Mouse (Mus musculus): ENCODE measurements around the gene Col12a1.

The Col12a1 gene

GRCm38 (mm10) chr9:79605722-79606121 is 112.9 kb downstream of the Col12a1 start:
- DNase-seq (ENCODE audit: low spot score), result no peak

- no peak for DNase-seq (ENCODE audit: low spot score)
Observed at GRCm38 (mm10) chr9:79604546-79604945, 114.1 kb downstream of the Col12a1 start.

- no peak for DNase-seq (ENCODE audit: low spot score)
Observed at GRCm38 (mm10) chr9:79603448-79603847, 115.2 kb downstream of the Col12a1 start.

GRCm38 (mm10) chr9:79600237-79600570 is 118.4 kb downstream of the Col12a1 start:
- no peak for DNase-seq (ENCODE audit: low spot score)

- no peak for DNase-seq (ENCODE audit: low spot score)
Observed at GRCm38 (mm10) chr9:79599395-79600236, 119.0 kb downstream of the Col12a1 start.

- DNase-seq (ENCODE audit: low spot score), result no peak
Observed at GRCm38 (mm10) chr9:79598578-79598977, 120.1 kb downstream of the Col12a1 start.

- DNase-seq (ENCODE audit: low spot score), result no peak
Observed at GRCm38 (mm10) chr9:79586415-79587195, 132.0 kb downstream of the Col12a1 start.

GRCm38 (mm10) chr9:79566838-79567237 is 151.8 kb downstream of the Col12a1 start:
- DNase-seq (ENCODE audit: low spot score), result no peak

GRCm38 (mm10) chr9:79553297-79553696 is 165.3 kb downstream of the Col12a1 start:
- DNase-seq (ENCODE audit: low spot score), result no peak

Data from urinary bladder, postnatal 10 days (tissue).